ENCODE assay signal across 16 mouse cellular contexts in the genomic region with DNA sequence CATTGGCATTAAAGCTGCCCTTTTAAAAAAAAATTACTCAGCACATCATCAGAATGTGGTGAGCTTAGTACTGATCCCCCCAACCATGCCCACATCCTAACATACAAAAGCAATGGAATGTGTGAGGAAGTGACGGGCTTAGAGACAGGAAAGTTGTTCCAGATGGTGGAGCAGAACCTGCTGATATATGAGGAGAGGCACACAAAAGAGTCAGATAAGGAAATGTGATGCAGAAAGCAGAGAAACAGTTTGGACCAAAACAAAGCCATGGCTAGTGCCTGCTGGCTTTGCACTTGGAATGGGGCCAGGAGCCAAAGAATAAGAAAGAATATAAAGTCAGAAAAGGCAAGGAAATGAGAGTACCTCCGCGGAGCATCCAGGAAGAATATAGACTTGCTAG.
A peak's percentile ranks its signal among the peaks of the same experiment; 100 is the strongest.
DNase-seq lines count a peak whose midpoint lies in the region; ATAC-seq lines count a peak whose summit lies in the region.
"Had no signal": no experiment of that assay in that cellular context is flagged by ENCODE, and none has a peak within 500 bp of the region (broad histone marks: within the 10 kb centered on the region; RNA-seq: fewer than 3 reads in every experiment).

No protein-coding gene starts in this region.

- H3K27ac ChIP-seq in heart, embryonic 15.5 days: no peak overlapping the region
- H3K27ac ChIP-seq in limb, embryonic 10.5 days: no peak overlapping the region
- H3K27ac ChIP-seq: hindbrain, embryonic 12.5 days; kidney, postnatal 0 days; midbrain, embryonic 10.5 days had no signal

- H3K27me3 ChIP-seq in heart, embryonic 15.5 days: no peaks in the 10 kb centered on the region
- no peaks in the 10 kb centered on the region for H3K27me3 ChIP-seq in limb, embryonic 10.5 days (ENCODE audit: low read depth, poor library complexity, severe bottlenecking)
- H3K27me3 ChIP-seq: hindbrain, embryonic 12.5 days had no signal

- 47% methylated on average over 3 of the region's 3 CpGs for WGBS in heart, embryonic 15.5 days
- 60% methylated on average over 3 of the region's 3 CpGs for WGBS in limb, embryonic 10.5 days

- DNase-seq in heart, postnatal 36 days: no peak
- peak; percentile 19 for DNase-seq in adipocyte (ENCODE audit: low spot score)
- peak; percentile 24 for DNase-seq in embryo, embryonic 11 days
- DNase-seq in limb, embryonic 10.5 days (ENCODE audit: low spot score): peak; percentile 27
- DNase-seq in urinary bladder, postnatal 36 days (ENCODE audit: low spot score in 2 of 2): no peak
- DNase-seq in adrenal gland, postnatal 10 days: no peak
- DNase-seq: forebrain, postnatal 0 days; layer of hippocampus, adult 9-11 months; lung, postnatal 14 days; right cerebral cortex, adult 18-20 months had no signal

- H3K9ac ChIP-seq in heart, embryonic 15.5 days: no peak overlapping the region
- H3K9ac ChIP-seq: forebrain, postnatal 0 days; hindbrain, embryonic 12.5 days had no signal

- no peak overlapping the region for H3K4me2 ChIP-seq in heart, embryonic 15.5 days
- H3K4me2 ChIP-seq: hindbrain, embryonic 12.5 days had no signal

- ATAC-seq in heart, embryonic 15.5 days (replicated peaks; ENCODE audit: insufficient number of reproducible peaks, insufficient read depth, low FRiP score, low read depth): 0 out of 2 replicates have a peak, but pooled peaks have one; percentile 31
- ATAC-seq: forebrain, postnatal 0 days; intestine, embryonic 16.5 days had no signal

- no peak overlapping the region for H3K4me3 ChIP-seq in heart, embryonic 15.5 days
- no peak overlapping the region for H3K4me3 ChIP-seq in limb, embryonic 10.5 days
- H3K4me3 ChIP-seq: hindbrain, embryonic 12.5 days; midbrain, embryonic 10.5 days; myocyte had no signal

- no peaks in the 10 kb centered on the region for H3K36me3 ChIP-seq in heart, embryonic 15.5 days
- H3K36me3 ChIP-seq in limb, embryonic 10.5 days: no peaks in the 10 kb centered on the region
- H3K36me3 ChIP-seq: hindbrain, embryonic 12.5 days; midbrain, embryonic 10.5 days had no signal

- intact Hi-C loops in heart, postnatal 36 days (cut with DNase I): no loop called here

- H3K4me1 ChIP-seq in heart, embryonic 15.5 days (replicated peaks): peaks cover 12% of the 10 kb centered on the region
- peaks cover 25% of the 10 kb centered on the region for H3K4me1 ChIP-seq in limb, embryonic 10.5 days
- H3K4me1 ChIP-seq: hindbrain, embryonic 12.5 days; midbrain, embryonic 10.5 days had no signal

- H3K9me3 ChIP-seq in heart, embryonic 15.5 days (replicated peaks): no peaks in the 10 kb centered on the region
- no peaks in the 10 kb centered on the region for H3K9me3 ChIP-seq in limb, embryonic 10.5 days (replicated peaks)
- H3K9me3 ChIP-seq: hindbrain, embryonic 12.5 days; midbrain, embryonic 10.5 days had no signal

Comparison
In these comparisons a context has a peak if more than half of its experiments do, and no peak if none do; other contexts are left out.
1. DNase-seq: peak in adipocyte (single experiment), embryo, embryonic 11 days (single experiment) and limb, embryonic 10.5 days (single experiment); none in heart, postnatal 36 days (0 of 2), urinary bladder, postnatal 36 days (0 of 2) and adrenal gland, postnatal 10 days (single experiment).